Mouse (Mus musculus): ENCODE results near the gene Etl4. TPM values are rescaled to one million over a fixed set of nuclear protein-coding genes. Genes with fewer than 3 reads are reported as not detected.
A peak's percentile ranks its signal among the peaks of the same experiment; 100 is the strongest.

Gene Etl4
- total and polyA plus RNA-seq, 2 experiments from 2014 or later = 4.8 to 10.9 TPM

DNA sequence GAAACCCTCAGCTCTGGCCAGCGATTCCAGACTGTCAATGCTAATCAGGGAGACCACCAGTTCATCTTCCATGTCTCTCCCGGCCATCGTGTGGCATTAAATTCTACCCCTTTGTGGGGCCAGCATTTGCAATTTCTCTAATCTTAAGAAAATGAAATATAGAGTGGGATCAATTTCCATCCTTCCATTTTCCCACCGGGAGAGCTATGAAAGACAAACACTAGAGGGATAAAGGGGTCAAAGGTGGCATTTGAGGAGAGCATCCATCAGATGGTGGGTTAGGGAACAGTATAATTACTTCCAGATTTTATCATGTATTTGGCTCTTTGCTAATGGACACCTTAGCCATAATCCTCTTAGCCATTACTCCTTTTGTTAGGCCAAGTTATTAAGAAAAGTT lies 321.8 kb downstream of the Etl4 start:
- no peaks in the 10 kb centered on the region for H3K36me3 ChIP-seq (ENCODE audit: insufficient read depth, low read length)
- H3K9ac ChIP-seq (replicated peaks; ENCODE audit: low read length, poor library complexity, severe bottlenecking) = no peak overlapping the region
- H3K4me1 ChIP-seq (ENCODE audit: insufficient read depth, low read length) = no peaks in the 10 kb centered on the region
- DNase-seq (ENCODE audit: low spot score) = no peak
- no peak overlapping the region for H3K4me2 ChIP-seq (ENCODE audit: low read depth, low read length, poor library complexity, severe bottlenecking)
- H3K4me3 ChIP-seq (ENCODE audit: low read depth, low read length) = no peak overlapping the region
- 52% methylated on average over 4 of the region's 4 CpGs for WGBS
- no peaks in the 10 kb centered on the region for H3K27me3 ChIP-seq (ENCODE audit: insufficient read depth, low read length)
- no peak for TF ChIP-seq CTCF (IDR thresholded peaks at IDR 0.05)
- no peak for ATAC-seq (ENCODE audit: low FRiP score)
- H3K9me3 ChIP-seq (ENCODE audit: low read length) = no peaks in the 10 kb centered on the region
- no peak overlapping the region for H3K27ac ChIP-seq (ENCODE audit: low read depth, low read length)

DNA sequence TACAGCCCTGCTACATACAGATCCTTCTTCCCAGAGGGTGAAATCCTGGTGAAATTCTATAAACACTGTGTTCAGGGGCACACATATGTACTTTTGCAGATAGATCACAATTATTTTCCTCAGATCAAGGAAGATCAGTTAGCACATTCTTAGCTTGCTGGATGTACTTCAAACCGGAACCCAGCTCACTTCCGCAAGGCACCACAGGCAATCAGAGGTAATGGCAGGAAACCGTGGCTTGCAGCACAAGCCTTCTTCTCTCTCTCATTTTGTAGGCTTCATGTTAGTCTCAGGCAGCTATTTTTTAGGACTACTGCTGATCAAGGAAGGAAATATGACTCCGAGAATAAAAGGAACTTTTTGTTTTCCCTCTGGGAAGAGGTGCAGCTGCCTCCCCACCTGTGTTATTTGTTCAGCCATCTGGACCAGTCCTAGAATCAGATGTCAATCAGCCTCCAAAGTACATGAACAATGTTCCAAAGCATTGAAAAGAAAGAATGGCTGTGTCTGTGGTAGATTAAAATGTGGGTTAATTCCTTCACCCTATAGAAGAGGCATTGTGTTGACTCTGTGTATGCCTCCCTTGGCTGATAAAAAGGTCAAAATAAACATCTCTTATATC lies 338.6 kb downstream of the Etl4 start:
- H3K27ac ChIP-seq (ENCODE audit: low read depth, low read length) = no peak overlapping the region
- H3K4me1 ChIP-seq (ENCODE audit: insufficient read depth, low read length) = no peaks in the 10 kb centered on the region
- TF ChIP-seq CTCF (IDR thresholded peaks at IDR 0.05) = no peak
- DNase-seq (ENCODE audit: low spot score) (no peak), ATAC-seq (ENCODE audit: low FRiP score) (no peak)
- H3K9ac ChIP-seq (replicated peaks; ENCODE audit: low read length, poor library complexity, severe bottlenecking) = no peak overlapping the region
- no peak overlapping the region for H3K4me2 ChIP-seq (ENCODE audit: low read depth, low read length, poor library complexity, severe bottlenecking)
- H3K4me3 ChIP-seq (ENCODE audit: low read depth, low read length) = no peak overlapping the region
- 59% methylated on average over 4 of the region's 4 CpGs for WGBS
- H3K9me3 ChIP-seq (ENCODE audit: low read length) = no peaks in the 10 kb centered on the region
- H3K27me3 ChIP-seq (ENCODE audit: insufficient read depth, low read length) = no peaks in the 10 kb centered on the region
- H3K36me3 ChIP-seq (ENCODE audit: insufficient read depth, low read length) = no peaks in the 10 kb centered on the region

DNA sequence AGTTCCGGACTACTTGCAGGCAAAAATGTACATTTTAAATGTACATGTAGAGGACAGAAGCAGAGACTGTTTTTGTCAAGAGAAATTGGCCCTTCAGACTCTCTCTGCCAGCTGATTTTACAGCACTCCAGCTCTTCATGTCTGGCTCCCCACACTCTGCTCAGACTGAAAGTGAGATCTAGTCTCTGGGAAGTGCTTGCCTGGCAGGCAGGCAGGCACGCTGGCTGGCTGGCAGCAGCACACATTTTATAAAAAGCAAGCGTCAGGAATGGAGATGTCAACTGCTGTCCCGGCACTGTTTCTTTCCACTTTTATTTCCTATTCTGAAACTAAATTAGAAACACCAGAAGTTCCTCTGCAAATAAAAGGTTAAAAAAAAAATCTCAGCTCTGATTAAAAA lies 339.8 kb downstream of the Etl4 start:
- H3K27ac ChIP-seq (ENCODE audit: low read depth, low read length) = no peak overlapping the region
- ATAC-seq (ENCODE audit: low FRiP score) = no peak

DNA sequence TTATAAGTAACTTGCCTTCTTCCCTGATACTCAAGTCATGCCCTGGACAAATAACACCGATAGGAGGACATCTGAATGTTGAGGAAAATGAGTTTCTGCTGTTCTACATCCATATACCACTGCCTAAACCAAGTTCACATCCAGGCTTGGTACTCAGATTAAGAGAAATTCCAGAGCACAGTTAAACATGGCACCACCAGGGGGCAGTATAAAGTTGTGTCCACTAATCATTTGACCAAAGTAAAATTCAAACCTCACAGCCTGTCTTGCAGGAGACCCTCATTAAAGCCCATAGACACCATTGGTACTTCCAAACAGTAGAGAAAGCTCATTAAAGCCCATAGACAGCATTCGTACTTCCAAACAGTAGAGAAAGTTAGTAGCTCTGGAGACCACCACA lies 366.5 kb downstream of the Etl4 start:
- Histone ChIP-seq H3K9ac (replicated peaks; ENCODE audit: low read length, poor library complexity, severe bottlenecking) (no peak overlapping the region), H3K27me3 (ENCODE audit: insufficient read depth, low read length) (no peaks in the 10 kb centered on the region), H3K27ac (ENCODE audit: low read depth, low read length) (no peak overlapping the region), H3K4me2 (ENCODE audit: low read depth, low read length, poor library complexity, severe bottlenecking) (no peak overlapping the region), H3K4me1 (ENCODE audit: insufficient read depth, low read length) (no peaks in the 10 kb centered on the region), H3K9me3 (ENCODE audit: low read length) (no peaks in the 10 kb centered on the region), H3K4me3 (ENCODE audit: low read depth, low read length) (no peak overlapping the region), H3K36me3 (ENCODE audit: insufficient read depth, low read length) (no peaks in the 10 kb centered on the region)
- 59% methylated on average over 2 of the region's 2 CpGs for WGBS
- DNase-seq (ENCODE audit: low spot score) (peak; percentile 62), ATAC-seq (ENCODE audit: low FRiP score) (no peak)
- peak; percentile 69 for TF ChIP-seq CTCF (IDR thresholded peaks at IDR 0.05)

More for the DNA sequence above, 339.8 kb downstream of the Etl4 start:
- Histone ChIP-seq H3K4me2 (ENCODE audit: low read depth, low read length, poor library complexity, severe bottlenecking) (no peak overlapping the region), H3K4me3 (ENCODE audit: low read depth, low read length) (no peak overlapping the region), H3K9ac (replicated peaks; ENCODE audit: low read length, poor library complexity, severe bottlenecking) (no peak overlapping the region), H3K27me3 (ENCODE audit: insufficient read depth, low read length) (no peaks in the 10 kb centered on the region), H3K4me1 (ENCODE audit: insufficient read depth, low read length) (no peaks in the 10 kb centered on the region), H3K9me3 (ENCODE audit: low read length) (no peaks in the 10 kb centered on the region), H3K36me3 (ENCODE audit: insufficient read depth, low read length) (no peaks in the 10 kb centered on the region)
- no peak for DNase-seq (ENCODE audit: low spot score)
- 40% methylated on average over 4 of the region's 4 CpGs for WGBS
- no peak for TF ChIP-seq CTCF (IDR thresholded peaks at IDR 0.05)

DNA sequence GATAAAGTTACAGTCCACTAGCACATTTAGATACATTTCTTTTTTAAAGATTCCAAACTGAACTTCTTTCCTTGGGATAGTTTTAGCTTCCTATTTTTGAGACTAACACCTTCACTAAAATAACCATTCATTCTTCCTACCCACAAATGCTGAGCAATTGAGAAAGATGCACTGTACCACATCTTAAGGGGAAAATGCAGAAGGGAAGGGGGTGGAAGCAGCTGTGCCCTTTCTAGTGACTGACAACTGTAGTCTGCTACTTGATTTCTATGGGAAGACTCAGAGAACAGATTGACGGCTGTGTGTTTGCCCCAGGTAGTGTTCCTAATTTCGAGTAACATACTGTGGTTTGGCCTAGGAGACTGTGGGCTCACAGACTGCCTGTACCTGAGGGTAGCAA lies 372.3 kb downstream of the Etl4 start:
- DNase-seq (ENCODE audit: low spot score) (no peak), ATAC-seq (ENCODE audit: low FRiP score) (no peak)
- H3K4me1 ChIP-seq (ENCODE audit: insufficient read depth, low read length) = no peaks in the 10 kb centered on the region
- H3K27me3 ChIP-seq (ENCODE audit: insufficient read depth, low read length) = no peaks in the 10 kb centered on the region
- no peak overlapping the region for H3K4me2 ChIP-seq (ENCODE audit: low read depth, low read length, poor library complexity, severe bottlenecking)
- H3K9ac ChIP-seq (replicated peaks; ENCODE audit: low read length, poor library complexity, severe bottlenecking) = no peak overlapping the region
- no peak for TF ChIP-seq CTCF (IDR thresholded peaks at IDR 0.05)
- 61% methylated on average over 2 of the region's 2 CpGs for WGBS
- no peak overlapping the region for H3K27ac ChIP-seq (ENCODE audit: low read depth, low read length)
- no peak overlapping the region for H3K4me3 ChIP-seq (ENCODE audit: low read depth, low read length)
- H3K9me3 ChIP-seq (ENCODE audit: low read length) = no peaks in the 10 kb centered on the region
- no peaks in the 10 kb centered on the region for H3K36me3 ChIP-seq (ENCODE audit: insufficient read depth, low read length)

DNA sequence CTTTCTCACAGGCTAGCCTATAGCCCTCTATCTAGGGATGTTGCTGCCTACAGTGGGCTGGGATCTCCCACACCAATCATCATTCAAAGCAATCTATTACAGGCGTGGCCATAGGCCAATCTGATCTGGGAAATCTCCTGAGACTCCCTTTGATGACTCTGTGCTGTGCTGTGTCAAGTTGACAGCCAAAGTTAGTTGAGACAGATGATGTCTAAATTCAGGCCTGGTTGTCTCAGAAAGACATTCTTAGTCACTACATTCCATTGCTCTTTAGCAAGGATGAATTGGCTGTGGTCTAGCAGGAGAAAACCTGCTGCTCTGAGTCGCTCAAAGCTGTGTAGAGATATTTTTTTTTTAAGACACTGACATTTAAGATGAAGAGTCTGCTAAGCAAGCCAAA lies 374.8 kb downstream of the Etl4 start:
- TF ChIP-seq CTCF (IDR thresholded peaks at IDR 0.05) = no peak
- H3K4me1 ChIP-seq (ENCODE audit: insufficient read depth, low read length) = no peaks in the 10 kb centered on the region
- ATAC-seq (ENCODE audit: low FRiP score) (no peak), DNase-seq (ENCODE audit: low spot score) (no peak)
- H3K4me3 ChIP-seq (ENCODE audit: low read depth, low read length) = no peak overlapping the region
- no peak overlapping the region for H3K4me2 ChIP-seq (ENCODE audit: low read depth, low read length, poor library complexity, severe bottlenecking)
- H3K36me3 ChIP-seq (ENCODE audit: insufficient read depth, low read length) = no peaks in the 10 kb centered on the region
- no peak overlapping the region for H3K27ac ChIP-seq (ENCODE audit: low read depth, low read length)
- 55% methylated on average over 2 of the region's 2 CpGs for WGBS
- H3K9ac ChIP-seq (replicated peaks; ENCODE audit: low read length, poor library complexity, severe bottlenecking) = no peak overlapping the region
- no peaks in the 10 kb centered on the region for H3K27me3 ChIP-seq (ENCODE audit: insufficient read depth, low read length)
- H3K9me3 ChIP-seq (ENCODE audit: low read length) = no peaks in the 10 kb centered on the region

Data from midbrain, postnatal 0 days (tissue).